Mouse (Mus musculus): ENCODE results near the gene Hsp90aa1. TPM values are rescaled to one million over a fixed set of nuclear protein-coding genes. Genes with fewer than 3 reads are reported as not detected.

Gene Hsp90aa1
- polyA plus RNA-seq, 2 experiments, result 169 to 633 TPM

- Histone ChIP-seq H3K9ac (ENCODE audit: low read depth, low read length, severe bottlenecking) (no peak overlapping the region), H3K4me1 (ENCODE audit: control insufficient read depth, insufficient read depth, low read length) (no peaks in the 10 kb centered on the region), H3K4me2 (replicated peaks; ENCODE audit: low read depth, low read length, severe bottlenecking) (no peak overlapping the region), H3K27me3 (ENCODE audit: control insufficient read depth, insufficient read depth, low read length) (no peaks in the 10 kb centered on the region), H3K4me3 (replicated peaks; ENCODE audit: low read length) (no peak overlapping the region), H3K36me3 (ENCODE audit: control insufficient read depth, insufficient read depth, low read length) (peaks cover 78% of the 10 kb centered on the region), H3K9me3 (ENCODE audit: control insufficient read depth, low read length) (no peaks in the 10 kb centered on the region), H3K27ac (replicated peaks; ENCODE audit: low read depth, low read length) (no peak overlapping the region)
- DNase-seq (ENCODE audit: low spot score) (no peak), ATAC-seq (ENCODE audit: low FRiP score, low read depth) (no peak)
- 86% methylated on average over 13 of the region's 13 CpGs for WGBS
- no peak for TF ChIP-seq POLR2A (IDR thresholded peaks at IDR 0.05; ENCODE audit: borderline replicate concordance, extremely low read depth, insufficient read depth, insufficient read length)
Observed at GRCm38 (mm10) chr12:110667466-110668077, 35.0 kb downstream of the Hsp90aa1 start.

- Histone ChIP-seq H3K4me3 (replicated peaks; ENCODE audit: low read length) (no peak overlapping the region), H3K4me2 (replicated peaks; ENCODE audit: low read depth, low read length, severe bottlenecking) (no peak overlapping the region), H3K9me3 (ENCODE audit: control insufficient read depth, low read length) (no peaks in the 10 kb centered on the region), H3K27ac (replicated peaks; ENCODE audit: low read depth, low read length) (no peak overlapping the region), H3K36me3 (ENCODE audit: control insufficient read depth, insufficient read depth, low read length) (peaks cover 98% of the 10 kb centered on the region), H3K4me1 (ENCODE audit: control insufficient read depth, insufficient read depth, low read length) (no peaks in the 10 kb centered on the region), H3K9ac (ENCODE audit: low read depth, low read length, severe bottlenecking) (no peak overlapping the region), H3K27me3 (ENCODE audit: control insufficient read depth, insufficient read depth, low read length) (no peaks in the 10 kb centered on the region)
- 94% methylated on average over 14 of the region's 14 CpGs for WGBS
- ATAC-seq (ENCODE audit: low FRiP score, low read depth) (no peak), DNase-seq (ENCODE audit: low spot score) (no peak)
- TF ChIP-seq POLR2A (IDR thresholded peaks at IDR 0.05; ENCODE audit: borderline replicate concordance, extremely low read depth, insufficient read depth, insufficient read length), result no peak
Observed at GRCm38 (mm10) chr12:110661746-110662145, 40.8 kb downstream of the Hsp90aa1 start.

GRCm38 (mm10) chr12:110651464-110651863 lies 51.1 kb downstream of the Hsp90aa1 start:
- Histone ChIP-seq H3K27me3 (ENCODE audit: control insufficient read depth, insufficient read depth, low read length) (no peaks in the 10 kb centered on the region), H3K4me2 (replicated peaks; ENCODE audit: low read depth, low read length, severe bottlenecking) (no peak overlapping the region), H3K9me3 (ENCODE audit: control insufficient read depth, low read length) (no peaks in the 10 kb centered on the region), H3K4me3 (replicated peaks; ENCODE audit: low read length) (no peak overlapping the region), H3K36me3 (ENCODE audit: control insufficient read depth, insufficient read depth, low read length) (peaks cover 97% of the 10 kb centered on the region), H3K9ac (ENCODE audit: low read depth, low read length, severe bottlenecking) (no peak overlapping the region), H3K4me1 (ENCODE audit: control insufficient read depth, insufficient read depth, low read length) (no peaks in the 10 kb centered on the region), H3K27ac (replicated peaks; ENCODE audit: low read depth, low read length) (no peak overlapping the region)
- ATAC-seq (ENCODE audit: low FRiP score, low read depth) (no peak), DNase-seq (ENCODE audit: low spot score) (no peak)
- WGBS, result 99% methylated on average over 17 of the region's 17 CpGs
- TF ChIP-seq POLR2A (IDR thresholded peaks at IDR 0.05; ENCODE audit: borderline replicate concordance, extremely low read depth, insufficient read depth, insufficient read length), result no peak

- ATAC-seq (ENCODE audit: low FRiP score, low read depth) (no peak), DNase-seq (ENCODE audit: low spot score) (no peak)
- no peak for TF ChIP-seq POLR2A (IDR thresholded peaks at IDR 0.05; ENCODE audit: borderline replicate concordance, extremely low read depth, insufficient read depth, insufficient read length)
- Histone ChIP-seq H3K4me1 (ENCODE audit: control insufficient read depth, insufficient read depth, low read length) (no peaks in the 10 kb centered on the region), H3K27ac (replicated peaks; ENCODE audit: low read depth, low read length) (no peak overlapping the region), H3K4me3 (replicated peaks; ENCODE audit: low read length) (no peak overlapping the region), H3K36me3 (ENCODE audit: control insufficient read depth, insufficient read depth, low read length) (peaks cover 97% of the 10 kb centered on the region), H3K9me3 (ENCODE audit: control insufficient read depth, low read length) (no peaks in the 10 kb centered on the region), H3K4me2 (replicated peaks; ENCODE audit: low read depth, low read length, severe bottlenecking) (no peak overlapping the region), H3K27me3 (ENCODE audit: control insufficient read depth, insufficient read depth, low read length) (no peaks in the 10 kb centered on the region), H3K9ac (ENCODE audit: low read depth, low read length, severe bottlenecking) (no peak overlapping the region)
- WGBS, result 86% methylated on average over 8 of the region's 8 CpGs
Observed at GRCm38 (mm10) chr12:110650241-110650641, 52.3 kb downstream of the Hsp90aa1 start.

Small RNA genes within 50 kb of the gene (microRNA-seq; reads per million reads assigned to microRNA genes)
- not detected for gene Gm27299

Other genes starting within 250 kb of the Hsp90aa1 start
- gene Dync1h1, start 101.3 kb downstream of the Hsp90aa1 start, polyA plus RNA-seq (2012; rRNA removed), result 182 and 183 TPM in 2 replicates
- gene Dync1h1, start 101.3 kb downstream of the Hsp90aa1 start, polyA plus RNA-seq (2014; fragmentation: Nextera tagmentation; extraction: Ambion mirVana), result 69.2 and 71.9 TPM in 2 replicates
- gene 1700001K19Rik, start 20.1 kb downstream of the Hsp90aa1 start, polyA plus RNA-seq (2012; rRNA removed), result not detected in 2 replicates
- gene 1700001K19Rik, start 20.1 kb downstream of the Hsp90aa1 start, polyA plus RNA-seq (2014; fragmentation: Nextera tagmentation; extraction: Ambion mirVana), result 0.19 and 0.50 TPM in 2 replicates
- 27.9 and 30.9 TPM in 2 replicates for gene Wdr20, start 35.2 kb upstream of the Hsp90aa1 start, polyA plus RNA-seq (2012; rRNA removed)
- gene Wdr20, start 35.2 kb upstream of the Hsp90aa1 start, polyA plus RNA-seq (2014; fragmentation: Nextera tagmentation; extraction: Ambion mirVana), result 20.4 and 25.9 TPM in 2 replicates
- 5.4 and 5.6 TPM in 2 replicates for gene Mok, start 138.2 kb upstream of the Hsp90aa1 start, polyA plus RNA-seq (2012; rRNA removed)
- 4.5 and 5.8 TPM in 2 replicates for gene Mok, start 138.2 kb upstream of the Hsp90aa1 start, polyA plus RNA-seq (2014; fragmentation: Nextera tagmentation; extraction: Ambion mirVana)
- gene Zfp839, start 147.5 kb upstream of the Hsp90aa1 start, polyA plus RNA-seq (2012; rRNA removed), result 8.7 and 10.0 TPM in 2 replicates
- gene Zfp839, start 147.5 kb upstream of the Hsp90aa1 start, polyA plus RNA-seq (2014; fragmentation: Nextera tagmentation; extraction: Ambion mirVana), result 3.9 and 4.8 TPM in 2 replicates
- gene Cinp, start 186.4 kb upstream of the Hsp90aa1 start, polyA plus RNA-seq (2012; rRNA removed), result 74.0 and 74.8 TPM in 2 replicates
- gene Cinp, start 186.4 kb upstream of the Hsp90aa1 start, polyA plus RNA-seq (2014; fragmentation: Nextera tagmentation; extraction: Ambion mirVana), result 73.4 and 77.6 TPM in 2 replicates
- gene Tecpr2, start 186.5 kb upstream of the Hsp90aa1 start, polyA plus RNA-seq (2012; rRNA removed), result 10.1 and 11.4 TPM in 2 replicates
- gene Tecpr2, start 186.5 kb upstream of the Hsp90aa1 start, polyA plus RNA-seq (2014; fragmentation: Nextera tagmentation; extraction: Ambion mirVana), result 3.8 and 4.4 TPM in 2 replicates